Mouse (Mus musculus) hindbrain, embryonic 16.5 days (tissue): ENCODE results near the gene Erc2. TPM values are rescaled to one million over a fixed set of nuclear protein-coding genes. Genes with fewer than 3 reads are reported as not detected.

Experiments used
- ATAC-seq: fragments of 200-750 bp; cut with Nextera tagmentation; 2 replicates; pipeline ENCODE4 v1.8.0; 2017; ENCODE audit warnings: moderate TSS enrichment, moderate library complexity
- H3K27ac ChIP-seq: fragments of 300-500 bp; sonication (generic); 2 replicates; pipeline ENCODE4 v1.5.1; 2014; ENCODE audit warnings: low read depth, mild to moderate bottlenecking, control low read depth, low read length, moderate library complexity
- H3K27me3 ChIP-seq: fragments of 300-500 bp; sonication (generic); replicated peaks from 2 replicates; pipeline ENCODE4 v1.6.1; 2014; ENCODE audit warnings: low read length; ENCODE audit not compliant: control insufficient read depth, insufficient read depth
- H3K36me3 ChIP-seq: fragments of 300-500 bp; sonication (generic); 2 replicates; pipeline ENCODE4 v1.6.1; 2014; ENCODE audit warnings: mild to moderate bottlenecking, low read length, moderate library complexity, mixed read lengths; ENCODE audit not compliant: control insufficient read depth, insufficient read depth
- H3K4me1 ChIP-seq: fragments of 300-500 bp; sonication (generic); 2 replicates; pipeline ENCODE4 v1.6.1; 2014; ENCODE audit warnings: low read depth, low read length; ENCODE audit not compliant: control insufficient read depth, insufficient read depth
- H3K4me2 ChIP-seq: fragments of 300-500 bp; sonication (generic); 2 replicates; pipeline ENCODE4 v1.6.1; 2014; ENCODE audit warnings: mild to moderate bottlenecking, low read length, control low read depth, moderate library complexity
- H3K4me3 ChIP-seq: fragments of 300-500 bp; sonication (generic); 2 replicates; pipeline ENCODE4 v1.5.1; 2014; ENCODE audit warnings: mild to moderate bottlenecking, low read length, control low read depth, moderate library complexity
- H3K9ac ChIP-seq: fragments of 300-500 bp; sonication (generic); 2 replicates; pipeline ENCODE4 v1.6.1; 2014; ENCODE audit warnings: low read depth, mild to moderate bottlenecking, control low read depth, low read length, moderate library complexity
- H3K9me3 ChIP-seq: fragments of 300-500 bp; sonication (generic); 2 replicates; pipeline ENCODE4 v1.6.1; 2014; ENCODE audit warnings: mild to moderate bottlenecking, low read length, moderate library complexity; ENCODE audit not compliant: control insufficient read depth
- WGBS: fragments of 180-500 bp; shearing (Covaris S2); extraction: QIAGEN DNeasy Blood & Tissue Kit; methylation state at CpG from one replicate; pipeline ENCODE4 v1.1.7; 2014; 5-methylcytosine and 5-hydroxymethylcytosine counted together
- polyA plus RNA-seq: library from polyadenylated mRNA; unstranded; fragments of >200 nt; fragmentation: Nextera tagmentation; extraction: Ambion mirVana; gene quantifications from 2 replicates; pipeline ENCODE4 v1.2.1, GENCODE M21; 2015

The Erc2 gene
- polyA plus RNA-seq, 1 experiment from 2014 or later = 73.8 TPM

- H3K4me3 ChIP-seq = no peak overlapping the region
- H3K27ac ChIP-seq = no peak overlapping the region
- no peak for ATAC-seq
- H3K4me2 ChIP-seq = no peak overlapping the region
- H3K9ac ChIP-seq = no peak overlapping the region
- H3K36me3 ChIP-seq = no peaks in the 10 kb centered on the region
- 95% methylated on average over 3 of the region's 3 CpGs for WGBS
- H3K27me3 ChIP-seq = no peaks in the 10 kb centered on the region
- H3K9me3 ChIP-seq = no peaks in the 10 kb centered on the region
- H3K4me1 ChIP-seq = no peaks in the 10 kb centered on the region
Observed at GRCm38 (mm10) chr14:28386815-28387607, 764.8 kb downstream of the Erc2 start.

- Histone ChIP-seq H3K36me3 (no peaks in the 10 kb centered on the region), H3K27ac (no peak overlapping the region), H3K9ac (no peak overlapping the region), H3K4me1 (no peaks in the 10 kb centered on the region), H3K4me3 (no peak overlapping the region), H3K4me2 (no peak overlapping the region), H3K9me3 (no peaks in the 10 kb centered on the region), H3K27me3 (no peaks in the 10 kb centered on the region)
- ATAC-seq = no peak
- WGBS = 85% methylated on average over 2 of the region's 2 CpGs
Observed at GRCm38 (mm10) chr14:28398915-28399314, 776.7 kb downstream of the Erc2 start.

GRCm38 (mm10) chr14:28399897-28400296 lies 777.7 kb downstream of the Erc2 start:
- Histone ChIP-seq H3K27me3 (no peaks in the 10 kb centered on the region), H3K9me3 (no peaks in the 10 kb centered on the region), H3K36me3 (no peaks in the 10 kb centered on the region), H3K27ac (no peak overlapping the region), H3K4me1 (no peaks in the 10 kb centered on the region), H3K9ac (no peak overlapping the region), H3K4me3 (no peak overlapping the region), H3K4me2 (no peak overlapping the region)
- no peak for ATAC-seq
- WGBS = 57% methylated on average over 9 of the region's 9 CpGs

- WGBS = 90% methylated on average over 5 of the region's 5 CpGs
- no peak overlapping the region for H3K9ac ChIP-seq
- peaks cover under 1% of the 10 kb centered on the region; the same call in 1 of the 2 replicates for H3K4me1 ChIP-seq
- H3K27me3 ChIP-seq = no peaks in the 10 kb centered on the region
- H3K4me2 ChIP-seq = no peak overlapping the region
- H3K9me3 ChIP-seq = no peaks in the 10 kb centered on the region
- H3K36me3 ChIP-seq = no peaks in the 10 kb centered on the region
- no peak for ATAC-seq
- H3K4me3 ChIP-seq = no peak overlapping the region
- H3K27ac ChIP-seq = no peak overlapping the region
Observed at GRCm38 (mm10) chr14:28405277-28405840, 783.1 kb downstream of the Erc2 start.

- 89% methylated on average over 1 of the region's 1 CpGs for WGBS
- Histone ChIP-seq H3K27ac (no peak overlapping the region), H3K36me3 (no peaks in the 10 kb centered on the region), H3K9me3 (no peaks in the 10 kb centered on the region), H3K4me1 (peaks cover 5% of the 10 kb centered on the region; the same call in 1 of the 2 replicates), H3K27me3 (no peaks in the 10 kb centered on the region), H3K4me2 (no peak overlapping the region), H3K4me3 (no peak overlapping the region), H3K9ac (no peak overlapping the region)
- no peak for ATAC-seq
Observed at GRCm38 (mm10) chr14:28409390-28409789, 787.2 kb downstream of the Erc2 start.

GRCm38 (mm10) chr14:28409796-28410347 lies 787.6 kb downstream of the Erc2 start:
- no peaks in the 10 kb centered on the region for H3K27me3 ChIP-seq
- WGBS = 85% methylated on average over 4 of the region's 4 CpGs
- H3K27ac ChIP-seq = no peak overlapping the region
- no peak overlapping the region for H3K4me2 ChIP-seq
- H3K9ac ChIP-seq = no peak overlapping the region
- H3K9me3 ChIP-seq = no peaks in the 10 kb centered on the region
- ATAC-seq = no peak
- no peak overlapping the region for H3K4me3 ChIP-seq
- peaks cover 5% of the 10 kb centered on the region; the same call in 1 of the 2 replicates for H3K4me1 ChIP-seq
- no peaks in the 10 kb centered on the region for H3K36me3 ChIP-seq

GRCm38 (mm10) chr14:28410789-28411225 lies 788.6 kb downstream of the Erc2 start:
- peaks cover 5% of the 10 kb centered on the region; the same call in 1 of the 2 replicates for H3K4me1 ChIP-seq
- H3K4me3 ChIP-seq = no peak overlapping the region
- ATAC-seq = peak; percentile 52; the same call in 1 of the 2 replicates
- no peak overlapping the region; the same call in 1 of the 2 replicates for H3K9ac ChIP-seq
- H3K27me3 ChIP-seq = no peaks in the 10 kb centered on the region
- no peak overlapping the region for H3K4me2 ChIP-seq
- H3K36me3 ChIP-seq = no peaks in the 10 kb centered on the region
- WGBS = 52% methylated on average over 13 of the region's 13 CpGs
- H3K9me3 ChIP-seq = no peaks in the 10 kb centered on the region
- H3K27ac ChIP-seq = peak overlapping the region; percentile 52

- H3K4me2 ChIP-seq = no peak overlapping the region
- H3K27me3 ChIP-seq = no peaks in the 10 kb centered on the region
- no peaks in the 10 kb centered on the region for H3K9me3 ChIP-seq
- no peak overlapping the region for H3K9ac ChIP-seq
- no peak overlapping the region for H3K27ac ChIP-seq
- H3K36me3 ChIP-seq = no peaks in the 10 kb centered on the region
- no peak overlapping the region for H3K4me3 ChIP-seq
- no peak for ATAC-seq
- WGBS = 66% methylated on average over 8 of the region's 8 CpGs
- H3K4me1 ChIP-seq = peaks cover 7% of the 10 kb centered on the region; the same call in 1 of the 2 replicates
Observed at GRCm38 (mm10) chr14:28412252-28412995, 790.2 kb downstream of the Erc2 start.

GRCm38 (mm10) chr14:28413516-28413915 lies 791.3 kb downstream of the Erc2 start:
- ATAC-seq = no peak
- WGBS = 86% methylated on average over 7 of the region's 7 CpGs
- Histone ChIP-seq H3K4me2 (no peak overlapping the region), H3K9ac (no peak overlapping the region), H3K36me3 (no peaks in the 10 kb centered on the region), H3K9me3 (no peaks in the 10 kb centered on the region), H3K27me3 (no peaks in the 10 kb centered on the region), H3K4me3 (no peak overlapping the region), H3K4me1 (peaks cover 7% of the 10 kb centered on the region; the same call in 1 of the 2 replicates), H3K27ac (no peak overlapping the region)
